Mouse (Mus musculus) ES-Bruce4 (cell line): ENCODE results near the gene Gm45716.

ENCODE experiments used
- CTCF ChIP-seq: IDR thresholded peaks from one replicate; pipeline ENCODE4 v1.8.1; 2011; ENCODE audit warnings: low read depth, low read length
- EP300 ChIP-seq: IDR thresholded peaks from 2 replicates; pipeline ENCODE4 v1.6.1; 2011; ENCODE audit warnings: low read depth, low read length; ENCODE audit not compliant: insufficient read depth
- POLR2A ChIP-seq: IDR thresholded peaks from one replicate; pipeline ENCODE4 v1.8.1; 2011; ENCODE audit warnings: low read length; ENCODE audit not compliant: insufficient read depth

DNA sequence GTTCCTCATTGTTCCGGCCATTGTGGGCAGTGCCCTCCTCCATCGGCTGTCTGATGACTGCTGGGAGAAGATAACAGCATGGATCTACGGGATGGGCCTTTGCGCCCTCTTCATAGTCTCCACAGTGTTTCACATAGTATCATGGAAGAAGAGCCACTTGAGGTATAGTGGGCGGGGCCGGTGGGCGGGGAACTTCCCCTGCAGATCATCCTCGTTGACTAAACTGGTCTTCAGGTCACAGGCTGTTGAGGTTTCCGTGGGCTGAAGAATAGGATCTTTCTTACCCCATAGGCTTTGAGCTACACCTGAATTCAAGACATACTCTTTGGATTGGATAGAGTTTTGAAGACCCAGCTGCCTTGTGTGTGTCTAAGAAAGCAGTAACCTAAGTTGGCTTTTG is 72.3 kb downstream of the Gm45716 start:
- TF ChIP-seq CTCF = no peak
- no peak for TF ChIP-seq EP300
- no peak for TF ChIP-seq POLR2A
